Mouse (Mus musculus) embryonic fibroblast, embryonic 13.5 days (primary cell): ENCODE data around the gene Icmt.

Experiments
- CTCF ChIP-seq: IDR thresholded peaks from 2 replicates; pipeline ENCODE4 v1.5.1; 2011; ENCODE audit warnings: mild to moderate bottlenecking, control low read depth, low read length, moderate library complexity, borderline replicate concordance; ENCODE audit not compliant: insufficient read depth
- POLR2A ChIP-seq: IDR thresholded peaks from 2 replicates; pipeline ENCODE4 v1.6.1; 2011; ENCODE audit warnings: low read depth, mild to moderate bottlenecking, control low read depth, low read length, moderate library complexity

GRCm38 (mm10) chr4:152265791-152266190 is 31.2 kb upstream of the Icmt start:
- TF ChIP-seq POLR2A, result no peak
- no peak for TF ChIP-seq CTCF
